Mouse (Mus musculus): ENCODE measurements around the gene Gm11554.
"Not testable (repeated sequence)": the region's sequence is repeated elsewhere in the genome, so short reads cannot be mapped to it uniquely, and the experiment has no call there.

Gene Gm11554

DNA sequence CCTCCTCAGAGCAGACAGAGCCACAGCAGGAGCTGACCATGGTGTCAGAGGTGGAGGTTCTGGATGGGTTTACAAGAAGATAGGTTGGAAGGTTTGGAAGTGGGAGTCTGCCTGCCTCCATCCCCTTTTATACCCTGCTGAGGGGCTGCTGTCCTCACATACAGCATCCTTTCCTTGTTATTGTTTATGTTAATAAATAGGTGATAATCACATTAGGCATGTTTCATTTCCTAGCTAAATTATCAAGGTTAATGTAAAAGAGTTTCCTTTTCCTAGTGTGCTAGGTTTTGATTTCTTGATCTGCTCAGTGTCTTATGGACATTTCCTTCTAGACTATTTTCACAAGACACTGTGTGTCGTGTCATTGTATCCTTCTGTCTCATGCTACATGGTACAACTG is at the start of gene Gm11554:
Gene Gm11554 (minus strand): TSS at position 101 of the 400 bp plus-strand sequence.
- not testable (repeated sequence) for DNase-seq (ENCODE audit: low read depth)

DNA sequence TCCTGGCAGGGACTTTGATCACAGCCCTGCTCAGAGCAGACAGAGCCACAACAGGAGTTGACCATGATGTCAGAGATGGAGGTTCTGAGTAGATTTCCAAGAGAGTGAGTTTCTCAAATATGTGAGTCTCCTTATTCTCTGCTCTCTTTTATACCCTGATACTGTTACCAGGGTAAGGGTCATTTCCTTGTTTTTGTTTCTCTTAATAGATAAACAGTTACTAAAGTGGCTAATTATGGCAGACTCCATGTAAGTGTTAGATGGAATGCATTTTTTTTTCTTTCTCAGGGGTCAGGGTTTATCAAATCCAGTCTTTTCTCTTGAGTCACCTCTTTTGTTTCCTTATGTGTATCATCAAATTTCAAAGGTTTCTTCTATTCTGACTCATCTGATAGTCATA is 47.3 kb upstream of the Gm11554 start, which contains the start of gene Krtap4-16:
Gene Krtap4-16 (minus strand): TSS at position 101 of the 400 bp plus-strand sequence.
- no peak for DNase-seq (ENCODE audit: low read depth)

DNA sequence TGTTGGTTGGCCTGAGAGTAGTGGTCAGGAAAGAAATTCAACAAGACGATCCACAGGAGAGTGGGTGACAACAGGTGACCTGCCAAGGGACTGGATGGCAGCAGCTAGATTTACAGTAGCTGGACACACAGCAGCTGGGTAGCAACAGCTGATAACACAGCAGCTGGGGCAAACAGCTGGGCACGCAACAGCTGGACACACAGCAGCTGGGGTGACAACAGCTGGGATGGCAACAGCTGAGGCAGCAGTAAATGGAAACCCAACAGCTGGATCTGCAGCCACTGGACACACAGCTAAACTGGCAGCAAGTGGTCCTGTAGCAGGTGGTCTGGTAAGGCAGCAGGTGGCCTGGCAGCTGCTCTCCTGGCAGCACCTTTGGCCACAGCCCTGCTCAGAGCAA is 42.5 kb upstream of the Gm11554 start:
- DNase-seq (ENCODE audit: low read depth): no peak

DNA sequence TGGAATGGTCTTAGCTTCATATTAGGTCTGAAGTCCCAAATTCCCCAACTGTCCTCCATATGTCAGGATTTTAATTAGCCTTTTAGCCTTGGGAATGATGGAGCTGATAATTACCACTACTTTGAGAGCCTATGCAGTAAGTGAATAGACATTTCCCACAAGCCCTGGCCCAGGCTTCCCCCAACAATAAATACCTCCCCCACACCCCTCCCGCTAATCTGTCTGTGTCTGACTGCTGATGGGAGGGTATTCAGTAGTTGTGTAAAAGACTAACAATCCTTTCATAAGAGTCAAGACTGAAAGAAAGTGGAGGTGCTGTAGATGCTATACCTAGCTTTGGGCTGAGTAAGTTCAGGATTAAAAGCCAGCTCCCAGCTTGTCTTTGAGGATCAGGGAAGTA is 37.9 kb upstream of the Gm11554 start:
- DNase-seq (ENCODE audit: low read depth): no peak

DNA sequence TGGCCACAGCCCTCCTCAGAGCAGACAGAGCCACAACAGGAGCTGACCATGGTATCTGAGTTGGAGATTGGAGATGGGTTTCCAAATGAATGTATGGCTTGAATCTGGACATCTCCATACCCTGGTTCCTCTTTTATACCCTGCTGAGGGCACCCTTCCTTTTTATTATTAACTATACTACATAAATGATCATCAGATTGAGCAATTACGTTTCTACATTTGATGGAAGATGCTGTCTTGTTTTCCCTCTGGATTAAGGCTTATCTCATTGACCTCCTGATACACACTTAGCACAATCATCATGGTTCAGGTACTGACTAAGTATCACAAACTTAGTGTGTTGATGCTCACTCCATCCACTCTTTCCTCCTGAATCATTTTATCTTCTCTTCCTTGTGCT is 33.7 kb upstream of the Gm11554 start, which contains the start of gene 2300003K06Rik:
Gene 2300003K06Rik (minus strand): TSS at position 101 of the 400 bp plus-strand sequence.
- no peak for DNase-seq (ENCODE audit: low read depth)

DNA sequence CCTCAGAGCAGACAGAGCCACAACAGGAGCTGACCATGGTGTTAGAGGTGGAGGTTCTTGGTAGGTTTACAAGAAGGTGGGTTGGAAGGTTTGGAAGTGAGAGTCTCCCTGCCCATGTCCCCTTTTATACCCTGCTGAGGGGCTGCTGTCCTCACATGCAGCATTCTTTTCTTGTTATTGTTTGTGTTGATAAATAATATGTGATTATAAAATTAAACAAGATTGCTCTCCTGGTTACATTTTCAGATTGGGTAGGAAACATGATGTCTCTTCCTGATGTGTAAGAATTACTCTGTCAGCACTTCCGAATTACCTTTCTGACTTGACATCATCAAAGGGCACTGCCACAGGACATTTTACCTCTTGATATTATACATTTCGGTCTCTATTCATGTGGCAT is 11.3 kb upstream of the Gm11554 start, which contains the start of gene Gm11564:
Gene Gm11564 (minus strand): TSS at position 101 of the 400 bp plus-strand sequence.
- not testable (repeated sequence) for DNase-seq (ENCODE audit: low read depth)

DNA sequence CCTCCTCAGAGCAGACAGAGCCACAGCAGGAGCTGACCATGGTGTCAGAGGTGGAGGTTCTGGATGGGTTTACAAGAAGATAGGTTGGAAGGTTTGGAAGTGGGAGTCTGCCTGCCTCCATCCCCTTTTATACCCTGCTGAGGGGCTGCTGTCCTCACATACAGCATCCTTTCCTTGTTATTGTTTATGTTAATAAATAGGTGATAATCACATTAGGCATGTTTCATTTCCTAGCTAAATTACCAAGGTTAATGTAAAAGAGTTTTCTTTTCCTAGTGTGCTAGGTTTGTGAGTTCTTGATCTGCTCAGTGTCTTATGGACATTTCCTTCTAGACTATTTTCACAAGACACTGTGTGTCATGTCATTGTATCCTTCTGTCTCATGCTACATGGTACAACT is 5.5 kb upstream of the Gm11554 start, which contains the start of gene Krtap4-13:
Gene Krtap4-13 (minus strand): TSS at position 101 of the 400 bp plus-strand sequence.
- DNase-seq (ENCODE audit: low read depth): not testable (repeated sequence)

DNA sequence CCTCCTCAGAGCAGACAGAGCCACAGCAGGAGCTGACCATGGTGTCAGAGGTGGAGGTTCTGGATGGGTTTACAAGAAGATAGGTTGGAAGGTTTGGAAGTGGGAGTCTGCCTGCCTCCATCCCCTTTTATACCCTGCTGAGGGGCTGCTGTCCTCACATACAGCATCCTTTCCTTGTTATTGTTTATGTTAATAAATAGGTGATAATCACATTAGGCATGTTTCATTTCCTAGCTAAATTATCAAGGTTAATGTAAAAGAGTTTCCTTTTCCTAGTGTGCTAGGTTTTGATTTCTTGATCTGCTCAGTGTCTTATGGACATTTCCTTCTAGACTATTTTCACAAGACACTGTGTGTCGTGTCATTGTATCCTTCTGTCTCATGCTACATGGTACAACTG is 5.4 kb downstream of the Gm11554 start, which contains the start of gene Gm11569:
Gene Gm11569 (minus strand): TSS at position 101 of the 400 bp plus-strand sequence.
- not testable (repeated sequence) for DNase-seq (ENCODE audit: low read depth)

DNA sequence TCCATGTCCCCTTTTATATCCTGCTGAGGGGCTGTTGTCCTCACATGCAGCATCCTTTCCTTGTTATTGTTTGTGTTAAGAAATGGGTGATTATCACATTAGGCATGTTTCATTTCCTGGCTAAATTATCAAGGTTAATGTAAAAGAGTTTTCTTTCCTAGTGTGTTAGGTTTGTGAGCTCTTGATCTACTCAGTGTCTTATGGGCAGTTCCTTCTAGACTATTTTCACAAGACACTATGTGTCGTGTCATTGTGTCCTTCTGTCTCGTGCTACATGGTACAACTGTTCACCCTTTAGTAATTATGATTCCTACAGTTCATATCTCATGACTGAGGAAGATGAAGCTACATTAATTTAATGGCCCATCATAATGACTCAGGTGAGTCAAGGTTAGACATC is 10.9 kb downstream of the Gm11554 start, which contains the start of gene Gm11596:
Gene Gm11596 (minus strand): TSS at position 101 of the 400 bp plus-strand sequence.
- no peak for DNase-seq (ENCODE audit: low read depth)

DNA sequence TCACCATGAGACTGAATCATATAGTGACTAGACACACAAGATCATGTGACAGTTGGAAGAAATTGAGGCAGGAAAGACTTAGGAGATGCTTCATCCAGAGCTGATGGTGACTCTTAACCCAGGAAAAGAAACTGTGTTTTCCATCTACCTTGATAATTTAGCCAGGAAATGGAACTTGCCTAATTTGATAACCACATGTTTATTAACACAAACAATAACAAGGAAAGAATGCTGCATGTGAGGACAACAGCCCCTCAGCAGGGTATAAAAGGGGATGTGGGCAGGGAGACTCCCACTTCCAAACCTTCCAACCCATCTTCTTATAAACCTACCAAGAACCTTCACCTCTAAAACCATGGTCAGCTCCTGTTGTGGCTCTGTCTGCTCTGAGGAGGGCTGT is 19.3 kb downstream of the Gm11554 start, which contains the start of gene Krtap4-9:
Gene Krtap4-9 (plus strand): TSS at position 301 of the 400 bp plus-strand sequence.
- not testable (repeated sequence) for DNase-seq (ENCODE audit: low read depth)

DNA sequence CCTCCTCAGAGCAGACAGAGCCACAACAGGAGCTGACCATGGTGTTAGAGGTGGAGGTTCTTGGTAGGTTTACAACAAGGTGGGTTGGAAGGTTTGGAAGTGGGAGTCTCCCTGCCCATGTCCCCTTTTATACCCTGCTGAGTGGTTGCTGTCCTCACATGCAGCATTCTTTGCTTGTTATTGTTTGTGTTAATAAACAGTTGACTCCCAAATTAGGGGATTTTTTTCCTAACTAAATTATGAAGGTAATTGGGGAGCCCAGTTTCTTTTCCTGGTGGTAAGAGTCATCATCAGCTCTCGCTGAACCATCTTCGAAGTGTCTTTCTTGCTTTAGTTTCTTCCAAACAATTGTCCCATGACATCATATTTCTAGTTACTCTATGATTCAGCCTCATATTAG is 23.6 kb downstream of the Gm11554 start, which contains the start of gene Krtap4-8:
Gene Krtap4-8 (minus strand): TSS at position 101 of the 400 bp plus-strand sequence.
- no peak for DNase-seq (ENCODE audit: low read depth)

DNA sequence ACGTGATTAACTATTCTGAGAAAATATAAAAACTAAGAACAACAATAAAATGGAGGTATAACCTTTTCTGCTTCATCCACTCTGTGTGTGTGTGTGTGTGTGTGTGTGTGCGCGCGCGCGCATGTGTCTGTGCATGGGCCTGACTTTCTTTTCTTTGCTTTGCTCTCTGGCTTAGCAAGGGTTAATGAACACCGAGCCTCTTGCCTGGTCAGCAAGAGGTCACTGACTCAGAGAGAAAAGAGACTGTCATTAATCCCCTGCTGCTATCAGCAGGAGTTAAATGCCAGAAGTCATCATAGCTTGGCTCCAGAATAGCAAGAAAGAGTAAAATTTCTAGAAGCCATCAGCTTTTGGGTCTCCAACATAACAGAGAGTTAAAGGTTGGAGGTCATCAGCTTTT is 25.8 kb downstream of the Gm11554 start:
- DNase-seq (ENCODE audit: low read depth): no peak

DNA sequence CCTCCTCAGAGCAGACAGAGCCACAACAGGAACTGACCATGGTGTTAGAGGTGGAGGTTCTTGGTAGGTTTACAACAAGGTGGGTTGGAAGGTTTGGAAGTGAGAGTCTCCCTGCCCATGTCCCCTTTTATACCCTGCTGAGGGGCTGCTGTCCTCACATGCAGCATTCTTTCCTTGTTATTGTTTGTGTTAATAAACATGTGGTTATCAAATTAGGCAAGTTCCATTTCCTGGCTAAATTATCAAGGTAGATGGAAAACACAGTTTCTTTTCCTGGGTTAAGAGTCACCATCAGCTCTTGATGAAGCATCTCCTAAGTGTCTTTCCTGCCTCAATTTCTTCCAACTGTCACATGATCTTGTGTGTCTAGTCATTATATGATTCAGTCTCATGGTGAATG is 31.4 kb downstream of the Gm11554 start, which contains the start of gene Gm11595:
Gene Gm11595 (minus strand): TSS at position 101 of the 400 bp plus-strand sequence.
- not testable (repeated sequence) for DNase-seq (ENCODE audit: low read depth)

DNA sequence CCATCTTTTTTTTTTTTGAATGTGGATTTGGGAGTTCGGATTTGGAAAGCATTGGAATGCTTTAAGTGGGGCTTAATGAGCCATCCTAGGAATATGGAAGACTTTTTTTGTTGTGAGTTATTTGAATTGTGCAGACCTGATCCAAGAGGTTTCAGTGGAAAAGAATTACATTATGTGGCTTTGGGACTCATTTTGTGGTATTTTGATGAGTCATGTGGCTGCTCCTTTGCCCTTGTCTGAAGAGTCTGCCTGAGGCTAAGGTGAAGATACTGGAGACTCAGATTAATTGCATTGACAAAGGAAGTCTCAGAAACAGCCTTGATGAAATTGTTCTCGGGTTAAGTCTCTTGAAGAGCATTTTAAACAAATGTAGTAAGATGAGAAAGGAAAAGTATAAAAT is 35.8 kb downstream of the Gm11554 start:
- no peak for DNase-seq (ENCODE audit: low read depth)

DNA sequence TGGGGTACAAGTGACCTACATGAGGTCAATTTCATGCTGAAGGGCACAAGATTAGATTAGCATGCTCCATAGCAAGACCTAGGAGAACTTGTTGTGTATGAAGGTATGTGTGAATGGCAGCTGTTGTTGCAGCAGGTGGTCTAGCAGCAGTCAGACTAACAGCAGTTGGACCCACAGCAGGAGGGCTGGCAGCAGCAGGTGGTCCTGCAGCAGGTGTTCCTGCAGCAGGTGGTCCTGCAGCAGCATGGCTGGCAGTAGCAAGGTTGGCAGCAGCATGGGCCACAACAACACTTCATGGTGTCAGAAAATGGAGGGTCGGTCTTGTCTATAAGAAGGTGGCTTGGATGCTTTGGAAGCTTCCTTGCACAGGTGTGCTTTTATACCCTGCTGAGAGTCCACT is 45.4 kb downstream of the Gm11554 start:
- no peak for DNase-seq (ENCODE audit: low read depth)

Data from c-Kit-positive CD71-negative TER-119-negative erythroid progenitor cells, embryonic 14.5 days (primary cell).